Mouse (Mus musculus): Measurements from ENCODE around the gene Gm32742. TPM values are rescaled to one million over a fixed set of nuclear protein-coding genes. Genes with fewer than 3 reads are reported as not detected.

Gm32742 gene
- total RNA-seq (2015; ENCODE audit: low replicate concordance), result not detected in 2 replicates
- total RNA-seq (2017; ENCODE audit: low replicate concordance), result not detected in 2 replicates

GRCm38 (mm10) chr9:51165312-51166180 lies at the start of gene Gm32742:
Gene Gm32742, minus strand, starts transcription at chr9:51165517.
- ATAC-seq (replicated peaks; ENCODE audit: low FRiP score, poor library complexity, severe bottlenecking), result no peak

DNA sequence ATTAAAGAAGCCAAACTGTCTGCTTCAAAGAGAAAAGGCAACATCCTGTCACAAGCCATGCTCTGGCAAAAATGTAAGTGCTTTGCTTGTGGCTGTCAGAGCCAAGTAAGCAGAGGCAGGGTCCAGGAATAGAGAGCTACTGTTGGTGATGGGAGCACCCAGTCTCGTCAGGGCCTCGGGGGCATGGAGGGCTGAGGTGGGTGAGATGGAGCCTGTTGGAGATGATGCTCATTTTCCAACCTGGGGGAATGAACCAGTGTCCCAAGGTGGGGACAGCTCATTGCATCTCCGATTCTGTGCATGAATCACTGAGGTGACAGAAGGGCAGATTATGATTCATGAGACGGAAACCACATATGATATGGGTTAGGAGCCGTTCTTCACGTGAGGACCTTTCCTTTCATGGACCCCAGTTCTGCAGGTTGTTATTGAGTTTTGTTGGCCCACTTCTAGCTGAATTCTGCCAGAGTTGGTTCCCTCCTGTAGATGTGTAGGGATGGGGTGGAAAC lies 48.5 kb upstream of the Gm32742 start:
- ATAC-seq (replicated peaks; ENCODE audit: low FRiP score, poor library complexity, severe bottlenecking), result no peak

DNA sequence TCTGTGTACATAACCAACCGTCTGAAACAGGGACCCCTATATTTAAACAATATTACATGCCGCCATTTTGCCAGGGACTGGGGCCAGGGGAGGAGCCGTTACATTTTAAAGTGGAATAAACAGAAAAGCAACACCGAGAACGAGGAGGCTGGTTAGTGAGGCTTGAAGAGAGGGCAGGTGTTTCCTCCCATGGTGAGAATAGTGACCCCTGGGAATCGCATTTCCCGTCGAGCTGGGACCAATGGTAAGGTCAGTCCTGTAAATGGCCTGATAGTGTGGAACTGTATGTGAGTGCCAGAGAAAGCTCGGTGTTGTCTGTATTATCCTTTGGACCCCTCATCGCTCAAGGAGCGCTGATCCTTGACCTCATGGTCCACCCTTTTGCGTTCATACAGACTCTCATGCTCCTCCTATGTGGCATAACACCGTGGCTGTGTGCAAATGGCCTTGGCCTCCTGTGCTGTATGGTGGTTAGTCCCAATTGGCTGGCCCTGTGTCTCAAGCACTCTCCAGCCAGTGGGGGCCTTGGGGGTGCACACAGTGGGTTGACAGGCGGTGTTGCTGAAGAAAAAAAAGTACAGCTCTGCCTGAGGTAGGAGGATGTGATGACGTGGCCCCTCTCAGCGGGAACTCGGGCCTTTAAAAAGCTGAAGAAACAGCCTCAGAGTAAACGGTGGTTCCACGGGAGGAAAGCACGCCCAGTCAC lies 47.9 kb upstream of the Gm32742 start, which contains the start of gene Pou2af1:
Gene Pou2af1, plus strand, starts transcription at position 686 of the 706 bp plus-strand sequence.
- ATAC-seq (replicated peaks; ENCODE audit: low FRiP score, poor library complexity, severe bottlenecking), result no peak

- no peak for ATAC-seq (replicated peaks; ENCODE audit: low FRiP score, poor library complexity, severe bottlenecking)
These were observed 45.9 kb upstream of the Gm32742 start for GRCm38 (mm10) chr9:51211191-51211590.

DNA sequence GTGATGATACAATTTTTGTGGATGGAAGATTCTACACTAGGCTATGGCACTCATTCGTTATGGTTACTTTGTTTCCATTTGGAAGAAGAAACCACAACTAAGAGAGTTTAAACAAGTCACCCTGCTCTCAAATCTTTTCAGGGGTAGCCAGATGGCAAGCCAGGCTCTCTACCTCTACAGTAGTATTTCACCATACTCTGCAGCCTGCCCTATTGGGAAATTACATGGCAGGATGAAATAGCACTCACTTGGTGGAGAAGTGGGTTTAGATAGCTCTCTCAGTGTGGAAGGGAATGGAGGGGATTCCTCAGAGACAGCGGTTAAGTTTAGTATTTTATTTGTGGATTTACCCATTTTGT lies 43.6 kb upstream of the Gm32742 start:
- ATAC-seq (replicated peaks; ENCODE audit: low FRiP score, poor library complexity, severe bottlenecking), result no peak

DNA sequence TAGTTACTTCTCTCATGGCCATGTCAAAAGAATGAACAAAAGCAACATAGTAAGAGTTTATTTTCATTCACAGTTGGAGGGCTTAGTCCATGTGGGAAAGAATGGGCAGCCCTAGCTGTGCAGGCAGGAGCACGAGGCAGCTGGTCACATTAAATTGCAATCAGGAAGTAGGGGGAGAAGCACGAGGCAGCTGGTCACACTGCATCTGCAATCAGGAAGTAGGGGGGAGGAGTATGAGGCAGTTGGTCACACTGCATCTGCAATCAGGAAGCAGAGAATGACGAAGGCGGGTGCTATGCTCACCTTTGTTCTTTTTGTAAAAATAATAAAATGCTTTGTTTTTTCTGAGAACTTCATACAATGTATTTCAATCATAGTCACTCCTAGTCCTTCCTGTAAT lies 29.5 kb upstream of the Gm32742 start:
- no peak for ATAC-seq (replicated peaks; ENCODE audit: low FRiP score, poor library complexity, severe bottlenecking)

GRCm38 (mm10) chr9:51190655-51191054 lies 25.3 kb upstream of the Gm32742 start:
- no peak for ATAC-seq (replicated peaks; ENCODE audit: low FRiP score, poor library complexity, severe bottlenecking)

DNA sequence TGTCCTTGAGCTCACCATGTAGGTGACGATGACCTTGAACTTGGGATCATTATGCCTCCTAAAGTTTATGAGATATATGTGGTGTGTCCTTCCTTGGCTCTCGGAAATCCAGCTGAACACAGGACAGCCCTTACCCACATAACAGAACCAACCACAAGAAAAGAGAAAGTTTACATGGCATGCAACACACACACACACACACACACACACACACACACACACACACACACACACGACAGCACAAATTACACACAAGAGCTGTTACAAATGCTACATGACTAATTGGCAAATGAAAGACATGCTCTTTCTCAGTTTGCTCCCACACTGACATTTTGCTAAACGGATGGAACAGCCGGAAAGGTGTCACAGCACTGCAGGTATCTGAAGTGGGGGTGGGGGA lies 20.6 kb upstream of the Gm32742 start:
- no peak for ATAC-seq (replicated peaks; ENCODE audit: low FRiP score, poor library complexity, severe bottlenecking)

DNA sequence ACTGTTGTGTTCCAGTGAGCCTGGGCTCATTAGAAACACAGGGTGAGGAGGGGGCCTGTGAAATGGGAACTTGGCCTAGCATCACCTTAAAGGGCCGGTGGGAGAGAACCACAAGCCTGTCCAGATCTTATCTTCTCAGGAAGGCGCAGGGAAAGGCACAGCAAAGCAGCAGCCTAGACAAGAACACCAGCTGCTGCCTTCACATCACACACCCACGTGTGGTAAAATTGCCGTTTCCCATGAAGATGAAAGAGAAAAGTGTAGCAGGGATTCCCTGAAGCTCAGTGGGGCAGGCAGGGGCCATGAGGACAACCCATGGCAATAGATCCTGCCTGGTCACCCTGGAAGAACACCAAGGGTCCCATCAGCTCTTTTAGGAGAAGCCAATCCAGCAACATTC lies 20.1 kb upstream of the Gm32742 start:
- no peak for ATAC-seq (replicated peaks; ENCODE audit: low FRiP score, poor library complexity, severe bottlenecking)

GRCm38 (mm10) chr9:51182716-51183710 lies 17.7 kb upstream of the Gm32742 start:
- no peak for ATAC-seq (replicated peaks; ENCODE audit: low FRiP score, poor library complexity, severe bottlenecking)

GRCm38 (mm10) chr9:51180621-51181020 lies 15.3 kb upstream of the Gm32742 start:
- no peak for ATAC-seq (replicated peaks; ENCODE audit: low FRiP score, poor library complexity, severe bottlenecking)

- no peak for ATAC-seq (replicated peaks; ENCODE audit: low FRiP score, poor library complexity, severe bottlenecking)
These were observed 13.0 kb upstream of the Gm32742 start for GRCm38 (mm10) chr9:51178297-51178696.

DNA sequence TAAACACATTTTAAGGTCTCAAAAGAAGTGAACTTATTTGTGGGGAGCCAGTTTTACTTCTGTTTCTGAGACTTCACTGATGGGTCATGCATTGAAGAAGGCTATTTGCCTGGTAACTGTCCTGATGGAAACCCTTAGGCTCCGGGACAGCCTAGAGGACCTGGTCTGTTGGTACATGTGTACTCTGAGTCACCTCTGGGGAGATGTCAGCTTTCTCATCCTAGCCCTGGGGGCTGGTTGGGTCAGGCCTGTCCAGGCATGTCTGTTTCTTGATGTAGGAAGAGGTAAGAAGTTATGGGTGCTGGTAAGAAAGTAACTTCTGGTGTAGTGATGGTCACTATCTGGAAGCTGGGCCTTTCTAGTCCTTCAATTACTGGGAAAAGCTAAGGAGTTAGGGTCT lies 10.4 kb upstream of the Gm32742 start:
- no peak for ATAC-seq (replicated peaks; ENCODE audit: low FRiP score, poor library complexity, severe bottlenecking)

DNA sequence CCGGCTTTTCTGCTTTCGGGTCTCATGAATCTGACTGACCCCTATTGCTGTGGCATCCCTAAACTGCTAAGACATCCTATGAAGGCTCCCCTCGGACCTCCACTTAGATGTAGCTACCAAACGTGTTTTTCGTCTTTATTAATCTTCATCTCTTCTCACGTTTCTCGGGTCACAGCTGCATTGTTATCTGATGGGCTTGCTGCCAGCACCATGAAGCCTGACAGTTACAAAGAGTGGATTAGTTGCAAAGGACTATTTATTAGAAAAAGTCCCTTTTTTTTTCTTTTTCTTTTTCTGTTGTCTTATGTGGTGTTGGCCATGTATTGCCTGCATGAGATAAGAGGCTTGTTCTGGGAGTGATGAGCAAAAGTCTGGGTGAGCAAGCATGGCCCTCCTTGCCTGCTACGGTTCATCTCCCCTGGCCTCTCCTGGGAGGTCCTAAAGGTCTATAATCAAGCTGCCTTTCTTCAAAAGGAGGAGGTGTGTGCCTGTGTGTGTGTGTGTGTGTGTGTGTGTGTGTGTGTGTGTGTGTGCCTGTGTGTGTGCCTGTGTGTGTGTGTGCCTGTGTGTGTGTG lies 9.7 kb upstream of the Gm32742 start:
- no peak for ATAC-seq (replicated peaks; ENCODE audit: low FRiP score, poor library complexity, severe bottlenecking)

DNA sequence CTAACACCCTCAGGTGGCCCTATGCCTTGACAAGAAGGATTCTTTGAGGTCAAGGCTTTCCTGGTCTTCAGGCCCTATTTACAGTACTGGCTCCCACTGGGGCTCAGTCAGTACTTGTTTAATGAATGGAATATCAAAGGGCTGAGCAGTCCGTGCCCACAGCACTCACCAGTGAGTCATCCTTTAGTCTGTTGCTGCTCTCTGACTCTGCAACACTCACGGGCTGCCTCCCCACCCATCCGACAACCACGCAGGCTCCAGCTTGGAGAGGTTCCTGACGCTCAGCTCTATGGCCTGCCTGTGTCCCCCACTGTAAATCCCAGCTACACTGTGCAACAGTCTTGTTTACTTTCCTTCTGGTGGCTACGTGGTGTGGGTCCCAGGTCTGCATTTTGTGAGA lies 5.0 kb upstream of the Gm32742 start:
- ATAC-seq (replicated peaks; ENCODE audit: low FRiP score, poor library complexity, severe bottlenecking), result no peak

DNA sequence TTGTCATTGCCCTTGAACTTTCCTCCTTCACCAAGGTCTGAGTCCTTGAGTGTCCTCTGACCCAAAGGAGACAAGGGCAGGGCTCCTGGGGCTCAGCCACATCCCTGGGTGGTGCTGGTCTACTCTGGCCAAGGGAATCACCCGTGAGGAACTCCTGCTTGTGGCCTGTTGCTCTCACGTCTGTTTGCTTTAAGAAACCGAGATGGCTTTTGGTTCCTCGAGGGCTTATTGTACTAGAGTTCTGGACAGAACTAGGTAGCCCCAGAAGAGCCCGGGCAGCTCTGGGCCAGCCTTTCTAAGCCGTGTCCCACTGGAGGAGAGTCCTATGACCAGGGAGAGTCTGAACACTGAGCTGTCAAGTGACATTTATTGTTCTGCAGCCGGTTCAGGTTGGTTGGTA lies 3.8 kb upstream of the Gm32742 start:
- no peak for ATAC-seq (replicated peaks; ENCODE audit: low FRiP score, poor library complexity, severe bottlenecking)

DNA sequence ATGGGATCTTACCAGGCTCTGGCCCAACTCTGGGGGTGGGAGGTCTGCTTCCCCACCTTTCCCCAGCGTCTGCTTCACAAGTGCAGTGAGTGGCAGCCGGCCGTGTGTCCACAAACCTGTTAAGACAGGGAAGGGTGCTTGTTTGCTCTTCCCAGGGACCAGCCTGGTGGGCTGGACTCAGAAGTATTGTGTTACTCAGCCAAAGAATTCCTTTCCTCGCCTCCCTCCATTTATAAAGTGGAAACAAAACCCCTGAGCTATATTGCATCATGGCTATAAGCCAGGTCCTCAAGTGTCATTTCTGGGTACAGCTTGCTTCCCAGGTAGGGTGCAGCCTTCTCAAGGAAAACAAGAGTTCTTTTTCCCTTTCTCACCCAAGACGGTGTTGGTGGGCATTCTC lies 3.4 kb upstream of the Gm32742 start:
- no peak for ATAC-seq (replicated peaks; ENCODE audit: low FRiP score, poor library complexity, severe bottlenecking)

- no peak for ATAC-seq (replicated peaks; ENCODE audit: low FRiP score, poor library complexity, severe bottlenecking)
These were observed 2.6 kb upstream of the Gm32742 start for GRCm38 (mm10) chr9:51167954-51168353.

GRCm38 (mm10) chr9:51163989-51164388 lies 1.3 kb downstream of the Gm32742 start:
- no peak for ATAC-seq (replicated peaks; ENCODE audit: low FRiP score, poor library complexity, severe bottlenecking)

Data from erythroid progenitor cell, adult 5-6 weeks (primary cell).